Mouse (Mus musculus) brown adipose tissue, adult 24 weeks (tissue): Measurements from ENCODE around the gene Olfr1386. TPM values are rescaled to one million over a fixed set of nuclear protein-coding genes. Genes with fewer than 3 reads are reported as not detected.
"Not testable (repeated sequence)": the region's sequence is repeated elsewhere in the genome, so short reads cannot be mapped to it uniquely, and the experiment has no call there.

ENCODE experiments used
- H3K27ac ChIP-seq: fragments of 200-500 bp; replicated peaks from 2 replicates; pipeline ENCODE4 v1.5.1; 2012; ENCODE audit warnings: low read depth, mild to moderate bottlenecking, low read length
- H3K4me1 ChIP-seq: fragments of 200-500 bp; 2 replicates; pipeline ENCODE4 v1.6.1; 2012; ENCODE audit warnings: low read length, mixed read lengths; ENCODE audit not compliant: control insufficient read depth, insufficient read depth, insufficient read length
- H3K4me3 ChIP-seq: fragments of 200-500 bp; 2 replicates; pipeline ENCODE4 v1.5.1; 2012; ENCODE audit warnings: low read depth, mild to moderate bottlenecking, low read length, moderate library complexity; ENCODE audit not compliant: insufficient read depth
- polyA plus RNA-seq: library from polyadenylated mRNA; stranded (reverse); fragments of >200 nt; gene quantifications from 2 replicates; pipeline ENCODE4 v1.2.4, GENCODE M21; 2012; ENCODE audit not compliant: missing spikeins, insufficient read depth, insufficient read length

The Olfr1386 gene
- polyA plus RNA-seq = not detected in 2 replicates

DNA sequence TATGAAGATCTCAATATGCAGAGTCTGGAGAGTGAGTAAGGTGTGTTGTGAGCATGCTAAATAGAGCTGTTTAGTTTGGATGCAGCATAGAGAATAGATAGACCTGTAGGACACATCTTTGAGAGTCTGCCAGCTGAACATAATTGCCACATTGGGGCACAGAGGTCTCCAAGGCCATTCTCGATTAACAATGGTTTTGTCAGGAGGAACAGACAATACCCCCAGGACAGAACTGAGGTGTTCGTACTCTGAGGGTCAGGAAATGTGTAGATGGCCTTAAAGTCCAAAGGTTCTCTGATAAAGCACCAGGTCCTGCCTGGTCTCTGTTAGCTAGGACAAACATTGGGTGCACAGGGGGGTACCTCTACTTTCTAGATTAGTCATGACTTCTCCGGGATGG, at the start of gene Olfr1386:
Gene Olfr1386, plus strand, starts transcription at position 301 of the 400 bp plus-strand sequence.
- not testable (repeated sequence) for H3K4me3 ChIP-seq, H3K4me1 ChIP-seq, H3K27ac ChIP-seq

GRCm38 (mm10) chr11:49422767-49423166, 42.1 kb upstream of the Olfr1386 start, which contains the start of gene Olfr1389:
TSS of gene Olfr1389 (plus strand) at chr11:49423067.
- Histone ChIP-seq H3K27ac (no peak within 1 kb of the TSS), H3K4me1 (no peaks in the 10 kb centered on the region), H3K4me3 (no peak within 1 kb of the TSS)

- no peak overlapping the region for H3K27ac ChIP-seq
- no peak overlapping the region for H3K4me3 ChIP-seq
- no peaks in the 10 kb centered on the region for H3K4me1 ChIP-seq
These were observed 39.5 kb upstream of the Olfr1386 start for GRCm38 (mm10) chr11:49425257-49425927.

GRCm38 (mm10) chr11:49429641-49430040, 35.2 kb upstream of the Olfr1386 start:
- H3K4me1 ChIP-seq = no peaks in the 10 kb centered on the region
- H3K27ac ChIP-seq = no peak overlapping the region
- H3K4me3 ChIP-seq = no peak overlapping the region

DNA sequence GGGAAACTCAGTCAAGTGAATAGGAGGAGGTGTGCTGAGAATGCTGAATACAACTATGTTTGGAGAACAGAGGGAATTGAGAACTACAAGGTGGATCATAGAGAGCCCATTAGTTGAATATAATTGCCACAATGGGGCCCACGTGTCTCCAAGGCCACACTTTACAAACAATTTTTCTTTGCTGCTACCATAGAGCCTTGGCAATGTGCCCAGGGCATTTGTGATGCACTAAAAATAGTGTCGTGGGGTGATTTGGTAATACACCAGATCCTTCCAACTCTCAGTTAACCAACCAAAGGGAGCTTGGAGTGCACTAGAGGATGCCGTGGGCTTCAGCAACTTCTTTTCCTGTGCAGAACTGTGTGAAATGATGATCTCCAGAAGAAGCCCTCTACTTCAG, 28.4 kb upstream of the Olfr1386 start, which contains the start of gene Olfr1388:
Gene Olfr1388, plus strand, starts transcription at position 214 of the 400 bp plus-strand sequence.
- no peak within 1 kb of the TSS for H3K4me3 ChIP-seq
- H3K27ac ChIP-seq = no peak within 1 kb of the TSS

GRCm38 (mm10) chr11:49455043-49455442, 9.8 kb upstream of the Olfr1386 start, which contains the start of gene Olfr1387:
TSS of gene Olfr1387 (plus strand) at chr11:49455343.
- H3K4me3 ChIP-seq = no peak within 1 kb of the TSS
- no peaks in the 10 kb centered on the region for H3K4me1 ChIP-seq
- H3K27ac ChIP-seq = no peak within 1 kb of the TSS

More for the DNA sequence above, 28.4 kb upstream of the Olfr1386 start, which contains the start of gene Olfr1388:
- no peaks in the 10 kb centered on the region for H3K4me1 ChIP-seq

GRCm38 (mm10) chr11:49485973-49486372, 21.1 kb downstream of the Olfr1386 start:
- Histone ChIP-seq H3K4me1 (no peaks in the 10 kb centered on the region), H3K4me3 (no peak overlapping the region), H3K27ac (no peak overlapping the region)

DNA sequence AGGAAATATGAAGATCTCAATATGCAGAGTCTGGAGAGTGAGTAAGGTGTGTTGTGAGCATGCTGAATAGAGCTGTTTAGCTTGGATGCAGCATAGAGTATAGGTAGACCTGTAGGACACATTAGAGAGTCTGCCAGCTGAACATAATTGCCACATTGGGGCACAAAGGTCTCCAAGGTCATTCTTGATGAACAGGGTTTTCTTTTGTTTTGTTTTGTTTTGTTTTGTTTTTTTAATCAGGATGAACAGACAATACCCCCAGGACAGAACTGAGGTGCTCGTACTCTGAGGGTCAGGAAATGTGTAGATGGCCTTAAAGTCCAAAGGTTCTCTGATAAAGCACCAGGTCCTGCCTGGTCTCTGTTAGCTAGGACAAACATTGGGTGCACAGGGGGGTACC, 23.9 kb downstream of the Olfr1386 start, which contains the start of gene Olfr1385:
Gene Olfr1385, plus strand, starts transcription at position 301 of the 400 bp plus-strand sequence.
- not testable (repeated sequence) for H3K4me1 ChIP-seq, H3K27ac ChIP-seq

GRCm38 (mm10) chr11:49518086-49518485, 53.2 kb downstream of the Olfr1386 start:
- Histone ChIP-seq H3K4me1 (no peaks in the 10 kb centered on the region), H3K4me3 (no peak overlapping the region), H3K27ac (no peak overlapping the region)

More for the DNA sequence above, 23.9 kb downstream of the Olfr1386 start, which contains the start of gene Olfr1385:
- not testable (repeated sequence) for H3K4me3 ChIP-seq

- Histone ChIP-seq H3K27ac (no peak within 1 kb of the TSS), H3K4me1 (no peaks in the 10 kb centered on the region), H3K4me3 (no peak within 1 kb of the TSS)
These were observed 54.5 kb downstream of the Olfr1386 start, which contains the start of gene Olfr1383 for GRCm38 (mm10) chr11:49519348-49519747. TSS of gene Olfr1383 (plus strand) at chr11:49519648.

Other genes with a start within 250 kb of the Olfr1386 start
- 19.3 and 30.6 TPM in 2 replicates for gene Mgat1, start 220.9 kb upstream of the Olfr1386 start, polyA plus RNA-seq
- gene Olfr1393, start 186.7 kb upstream of the Olfr1386 start, polyA plus RNA-seq = not detected in 2 replicates
- gene Olfr1392, start 179.8 kb upstream of the Olfr1386 start, polyA plus RNA-seq = not detected in 2 replicates
- gene Olfr10, start 160.3 kb upstream of the Olfr1386 start, polyA plus RNA-seq = not detected in 2 replicates
- gene Olfr1391, start 142.3 kb upstream of the Olfr1386 start, polyA plus RNA-seq = not detected in 2 replicates
- not detected in 2 replicates for gene Olfr1390, start 129.9 kb upstream of the Olfr1386 start, polyA plus RNA-seq
- not detected in 2 replicates for gene Olfr1389, start 42.0 kb upstream of the Olfr1386 start, polyA plus RNA-seq
- not detected in 2 replicates for gene Olfr1388, start 28.4 kb upstream of the Olfr1386 start, polyA plus RNA-seq
- gene Olfr1387, start 9.7 kb upstream of the Olfr1386 start, polyA plus RNA-seq = not detected in 2 replicates
- not detected in 2 replicates for gene Olfr1385, start 24.0 kb downstream of the Olfr1386 start, polyA plus RNA-seq
- gene Olfr1384, start 41.7 kb downstream of the Olfr1386 start, polyA plus RNA-seq = not detected in 2 replicates
- gene Olfr1383, start 54.6 kb downstream of the Olfr1386 start, polyA plus RNA-seq = not detected in 2 replicates
- not detected in 2 replicates for gene Olfr1382, start 63.2 kb downstream of the Olfr1386 start, polyA plus RNA-seq
- gene Olfr1381, start 78.4 kb downstream of the Olfr1386 start, polyA plus RNA-seq = not detected in 2 replicates
- not detected in 2 replicates for gene Olfr1380, start 91.8 kb downstream of the Olfr1386 start, polyA plus RNA-seq
- 2.1 and 2.7 TPM in 2 replicates for gene Flt4, start 144.2 kb downstream of the Olfr1386 start, polyA plus RNA-seq
- gene Scgb3a1, start 198.6 kb downstream of the Olfr1386 start, polyA plus RNA-seq = not detected in 2 replicates
- gene Cnot6, start 247.7 kb downstream of the Olfr1386 start, polyA plus RNA-seq = 9.9 and 10.8 TPM in 2 replicates